Mouse (Mus musculus) lung, embryonic 16.5 days (tissue): ENCODE measurements around the gene Map4k5. TPM values are rescaled to one million over a fixed set of nuclear protein-coding genes. Genes with fewer than 3 reads are reported as not detected.
A peak's percentile ranks its signal among the peaks of the same experiment; 100 is the strongest.

Experiments used
- ATAC-seq: fragments of 200-750 bp; cut with Nextera tagmentation; 2 replicates; pipeline ENCODE4 v1.8.0; 2017; ENCODE audit warnings: low read depth, mild to moderate bottlenecking, moderate library complexity
- H3K27ac ChIP-seq: fragments of 300-500 bp; sonication (generic); 2 replicates; pipeline ENCODE4 v1.5.1; 2014; ENCODE audit warnings: mild to moderate bottlenecking, control low read depth, low read length
- H3K27me3 ChIP-seq: fragments of 300-500 bp; sonication (generic); 2 replicates; pipeline ENCODE4 v1.6.1; 2014; ENCODE audit warnings: low read depth, low read length, mixed read lengths; ENCODE audit not compliant: control insufficient read depth, insufficient read depth
- H3K36me3 ChIP-seq: fragments of 300-500 bp; sonication (generic); 2 replicates; pipeline ENCODE4 v1.6.1; 2014; ENCODE audit warnings: low read length; ENCODE audit not compliant: control insufficient read depth, insufficient read depth
- H3K4me1 ChIP-seq: fragments of 300-500 bp; sonication (generic); replicated peaks from 2 replicates; pipeline ENCODE4 v1.6.1; 2014; ENCODE audit warnings: low read length, mixed read lengths; ENCODE audit not compliant: control insufficient read depth, insufficient read depth
- H3K4me2 ChIP-seq: fragments of 300-500 bp; sonication (generic); 2 replicates; pipeline ENCODE4 v1.6.1; 2014; ENCODE audit warnings: low read depth, low read length, control low read depth
- H3K4me3 ChIP-seq: fragments of 300-500 bp; sonication (generic); 2 replicates; pipeline ENCODE4 v1.5.1; 2014; ENCODE audit warnings: mild to moderate bottlenecking, low read length, control low read depth
- H3K9ac ChIP-seq: fragments of 300-500 bp; sonication (generic); 2 replicates; pipeline ENCODE4 v1.6.1; 2014; ENCODE audit warnings: low read length, control low read depth
- H3K9me3 ChIP-seq: fragments of 300-500 bp; sonication (generic); 2 replicates; pipeline ENCODE4 v1.6.1; 2016; ENCODE audit warnings: low read length; ENCODE audit not compliant: control insufficient read depth
- WGBS: fragments of 180-500 bp; shearing (Covaris S2); extraction: QIAGEN DNeasy Blood & Tissue Kit; methylation state at CpG from one replicate; pipeline ENCODE4 v1.1.7; 2014; 5-methylcytosine and 5-hydroxymethylcytosine counted together
- microRNA counts: library from miRNA; unstranded; fragments of <30 nt; microRNA quantifications from one replicate; lab custom pipeline; 2016
- microRNA-seq: library from miRNA; unstranded; fragments of <30 nt; microRNA quantifications from one replicate; pipeline ENCODE4, GENCODE M21; 2016
- polyA plus RNA-seq: library from polyadenylated mRNA; unstranded; fragments of >200 nt; fragmentation: Nextera tagmentation; extraction: Ambion mirVana; gene quantifications from 2 replicates; pipeline ENCODE4 v1.2.1, GENCODE M21; 2015

The Map4k5 gene
- polyA plus RNA-seq, 1 experiment from 2014 or later: 30.8 TPM

GRCm38 (mm10) chr12:69757418-69758141, 135.4 kb downstream of the Map4k5 start:
- peak; percentile 92 for ATAC-seq
- Histone ChIP-seq H3K27me3 (no peaks in the 10 kb centered on the region), H3K27ac (peak overlapping the region; percentile 97), H3K9me3 (no peaks in the 10 kb centered on the region), H3K9ac (peak overlapping the region; percentile 65), H3K4me3 (peak overlapping the region; percentile 44), H3K36me3 (no peaks in the 10 kb centered on the region), H3K4me1 (peaks cover 35% of the 10 kb centered on the region), H3K4me2 (peak overlapping the region; percentile 88)
- 2% methylated on average over 22 of the region's 22 CpGs for WGBS

- Histone ChIP-seq H3K4me2 (0 out of 2 replicates have a peak overlapping the region, but pooled peaks have one; percentile 5), H3K9me3 (no peaks in the 10 kb centered on the region), H3K4me3 (no peak overlapping the region), H3K27ac (no peak overlapping the region; the same call in 1 of the 2 replicates), H3K36me3 (no peaks in the 10 kb centered on the region), H3K9ac (no peak overlapping the region), H3K27me3 (no peaks in the 10 kb centered on the region), H3K4me1 (peaks cover 35% of the 10 kb centered on the region)
- no peak for ATAC-seq
- WGBS: 66% methylated on average over 5 of the region's 5 CpGs
Measured at GRCm38 (mm10) chr12:69756015-69756414, 137.0 kb downstream of the Map4k5 start.

- Histone ChIP-seq H3K27me3 (no peaks in the 10 kb centered on the region), H3K4me2 (no peak overlapping the region), H3K9ac (no peak overlapping the region), H3K36me3 (no peaks in the 10 kb centered on the region), H3K27ac (no peak overlapping the region), H3K4me3 (no peak overlapping the region), H3K9me3 (no peaks in the 10 kb centered on the region), H3K4me1 (peaks cover 23% of the 10 kb centered on the region)
- ATAC-seq: no peak
- WGBS: 63% methylated on average over 5 of the region's 5 CpGs
Measured at GRCm38 (mm10) chr12:69753936-69754335, 139.1 kb downstream of the Map4k5 start.

MicroRNA genes within 50 kb of the gene (microRNA counts, 519-probe panel; counts per million panel counts)
- not detected for microRNA mmu-miR-681 (lab: Ali Mortazavi, UCI)

Small RNAs within 50 kb of the gene (microRNA-seq; reads per million reads assigned to microRNA genes)
- gene Mir681: not detected

Other genes with a start within 250 kb of the Map4k5 start
- 9.2 and 9.3 TPM in 2 replicates for gene Sos2, start 211.3 kb downstream of the Map4k5 start, polyA plus RNA-seq
- gene L2hgdh, start 168.3 kb downstream of the Map4k5 start, polyA plus RNA-seq: 14.3 and 15.5 TPM in 2 replicates
- 35.3 and 36.4 TPM in 2 replicates for gene Atp5s, start 168.2 kb downstream of the Map4k5 start, polyA plus RNA-seq
- 1.3 and 2.0 TPM in 2 replicates for gene Cdkl1, start 101.9 kb downstream of the Map4k5 start, polyA plus RNA-seq
- gene Atl1, start 586 bp downstream of the Map4k5 start, polyA plus RNA-seq: 3.9 and 5.4 TPM in 2 replicates
- gene Sav1, start 93.8 kb upstream of the Map4k5 start, polyA plus RNA-seq: 1.2 and 1.5 TPM in 2 replicates
- gene Nin, start 220.5 kb upstream of the Map4k5 start, polyA plus RNA-seq: 11.8 and 12.5 TPM in 2 replicates